Mouse (Mus musculus) stomach, embryonic 15.5 days (tissue): ENCODE data around the gene Runx2. TPM values are rescaled to one million over a fixed set of nuclear protein-coding genes. Genes with fewer than 3 reads are reported as not detected.

ENCODE experiments used
- ATAC-seq: fragments of 200-750 bp; cut with Nextera tagmentation; 2 replicates; pipeline ENCODE4 v1.8.0; 2017; ENCODE audit warnings: low read depth, moderate number of reproducible peaks, moderate TSS enrichment; ENCODE audit not compliant: insufficient read depth, low FRiP score
- H3K27ac ChIP-seq: fragments of 300-500 bp; sonication (generic); 2 replicates; pipeline ENCODE4 v1.5.1; 2015; ENCODE audit warnings: mild to moderate bottlenecking, inconsistent platforms
- H3K27me3 ChIP-seq: fragments of 300-500 bp; sonication (generic); replicated peaks from 2 replicates; pipeline ENCODE4 v1.6.1; 2015; ENCODE audit warnings: inconsistent platforms
- H3K36me3 ChIP-seq: fragments of 300-500 bp; sonication (generic); 2 replicates; pipeline ENCODE4 v1.6.1; 2015; ENCODE audit warnings: inconsistent platforms
- H3K4me1 ChIP-seq: fragments of 300-500 bp; sonication (generic); 2 replicates; pipeline ENCODE4 v1.6.1; 2015; ENCODE audit warnings: inconsistent platforms
- H3K4me2 ChIP-seq: fragments of 300-500 bp; sonication (generic); 2 replicates; pipeline ENCODE4 v1.6.1; 2015; ENCODE audit warnings: mild to moderate bottlenecking, inconsistent platforms
- H3K4me3 ChIP-seq: fragments of 300-500 bp; sonication (generic); replicated peaks from 2 replicates; pipeline ENCODE4 v1.5.1; 2015; ENCODE audit warnings: inconsistent platforms
- H3K9ac ChIP-seq: fragments of 300-500 bp; sonication (generic); 2 replicates; pipeline ENCODE4 v1.6.1; 2015; ENCODE audit warnings: inconsistent platforms
- H3K9me3 ChIP-seq: fragments of 300-500 bp; sonication (generic); 2 replicates; pipeline ENCODE4 v1.6.1; 2016; ENCODE audit warnings: inconsistent platforms
- WGBS: fragments of 180-500 bp; shearing (Covaris S2); methylation state at CpG from one replicate; pipeline ENCODE4 v1.1.7; 2015; 5-methylcytosine and 5-hydroxymethylcytosine counted together
- polyA plus RNA-seq: library from polyadenylated mRNA; unstranded; fragments of >200 nt; fragmentation: Nextera tagmentation; extraction: Ambion mirVana; gene quantifications from 2 replicates; pipeline ENCODE4 v1.2.1, GENCODE M21; 2015

Runx2 gene
- polyA plus RNA-seq, 1 experiment from 2014 or later = 1.0 TPM

DNA sequence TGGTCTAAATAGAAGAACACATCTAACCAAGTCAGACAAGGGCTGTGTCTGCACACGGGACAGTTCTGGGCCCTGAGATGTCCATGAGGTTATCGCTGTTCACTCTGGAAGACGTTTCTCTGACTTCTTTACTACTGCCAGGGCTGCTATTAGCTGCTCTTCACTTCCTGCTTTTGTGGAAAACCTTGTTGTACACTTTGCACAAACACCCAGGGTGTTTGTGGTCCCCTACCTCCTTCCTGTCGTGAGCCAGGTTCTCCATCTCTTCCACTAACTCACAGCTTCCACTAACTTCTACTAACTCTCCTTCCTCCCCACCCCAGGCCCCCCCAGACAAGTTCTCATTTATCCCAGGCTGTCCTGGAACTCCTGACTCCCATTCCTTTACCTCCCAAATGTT, 350.9 kb downstream of the Runx2 start:
- H3K9ac ChIP-seq = no peak overlapping the region
- no peaks in the 10 kb centered on the region for H3K4me1 ChIP-seq
- WGBS = 72% methylated on average over 4 of the region's 4 CpGs
- no peak overlapping the region for H3K4me3 ChIP-seq
- H3K27ac ChIP-seq = no peak overlapping the region
- H3K9me3 ChIP-seq = no peaks in the 10 kb centered on the region
- H3K4me2 ChIP-seq = no peak overlapping the region
- no peaks in the 10 kb centered on the region for H3K36me3 ChIP-seq
- no peak for ATAC-seq
- 0 out of 2 replicates have a peak, but pooled peaks cover 4% of the 10 kb centered on the region for H3K27me3 ChIP-seq

DNA sequence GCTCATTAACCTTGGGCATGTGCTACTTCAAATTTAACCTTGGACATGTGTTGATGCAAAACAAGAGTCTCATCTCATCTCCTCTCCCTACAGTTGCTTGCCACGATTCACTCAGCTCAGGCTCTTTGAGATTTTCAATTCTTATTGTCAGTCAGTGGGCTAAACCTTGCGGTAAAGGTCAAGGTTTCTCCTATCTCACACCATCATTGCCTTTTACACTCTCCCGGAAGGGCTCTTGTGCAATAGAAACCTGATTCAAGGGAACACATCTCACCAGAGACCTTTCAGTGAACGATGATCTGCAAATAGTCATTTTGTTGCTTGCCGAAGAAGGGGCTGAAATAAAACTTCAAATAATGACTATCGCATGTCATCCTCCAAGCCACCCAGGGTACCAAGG, 354.4 kb downstream of the Runx2 start:
- Histone ChIP-seq H3K36me3 (no peaks in the 10 kb centered on the region), H3K4me1 (no peaks in the 10 kb centered on the region), H3K4me3 (no peak overlapping the region), H3K27me3 (0 out of 2 replicates have a peak, but pooled peaks cover 4% of the 10 kb centered on the region), H3K9me3 (no peaks in the 10 kb centered on the region), H3K27ac (no peak overlapping the region), H3K9ac (no peak overlapping the region), H3K4me2 (no peak overlapping the region)
- ATAC-seq = no peak
- 89% methylated on average over 6 of the region's 6 CpGs for WGBS

DNA sequence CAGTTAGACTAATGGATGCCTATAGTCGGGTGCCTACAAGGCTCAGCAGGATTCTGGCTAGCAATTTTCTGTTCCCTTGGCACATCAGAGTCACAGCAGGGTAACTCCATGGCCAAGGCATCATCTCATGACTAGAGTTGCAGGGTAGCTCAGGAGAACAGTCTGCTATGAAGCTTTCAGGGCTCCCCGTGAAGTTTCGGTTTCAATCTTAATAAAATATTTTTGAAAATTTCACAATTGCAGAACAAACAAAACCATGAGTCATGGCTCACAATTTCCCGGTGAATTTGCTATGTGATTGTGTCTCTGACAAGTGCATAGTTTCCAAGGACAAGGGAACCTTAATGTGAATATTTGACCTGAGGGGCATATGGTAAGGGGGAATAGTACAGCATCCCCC, 355.6 kb downstream of the Runx2 start:
- ATAC-seq = no peak

GRCm38 (mm10) chr17:44456696-44457095, 357.9 kb downstream of the Runx2 start:
- Histone ChIP-seq H3K4me1 (no peaks in the 10 kb centered on the region), H3K9me3 (no peaks in the 10 kb centered on the region), H3K4me2 (no peak overlapping the region), H3K27me3 (0 out of 2 replicates have a peak, but pooled peaks cover 3% of the 10 kb centered on the region), H3K9ac (no peak overlapping the region), H3K27ac (no peak overlapping the region), H3K36me3 (no peaks in the 10 kb centered on the region), H3K4me3 (no peak overlapping the region)
- 82% methylated on average over 3 of the region's 3 CpGs for WGBS
- ATAC-seq = no peak

More for the DNA sequence above, 355.6 kb downstream of the Runx2 start:
- no peak overlapping the region for H3K4me3 ChIP-seq
- WGBS = 77% methylated on average over 4 of the region's 4 CpGs
- H3K9me3 ChIP-seq = no peaks in the 10 kb centered on the region
- H3K27me3 ChIP-seq = 0 out of 2 replicates have a peak, but pooled peaks cover 4% of the 10 kb centered on the region
- no peak overlapping the region for H3K9ac ChIP-seq
- no peaks in the 10 kb centered on the region for H3K36me3 ChIP-seq
- no peak overlapping the region for H3K4me2 ChIP-seq
- H3K4me1 ChIP-seq = no peaks in the 10 kb centered on the region
- H3K27ac ChIP-seq = no peak overlapping the region

DNA sequence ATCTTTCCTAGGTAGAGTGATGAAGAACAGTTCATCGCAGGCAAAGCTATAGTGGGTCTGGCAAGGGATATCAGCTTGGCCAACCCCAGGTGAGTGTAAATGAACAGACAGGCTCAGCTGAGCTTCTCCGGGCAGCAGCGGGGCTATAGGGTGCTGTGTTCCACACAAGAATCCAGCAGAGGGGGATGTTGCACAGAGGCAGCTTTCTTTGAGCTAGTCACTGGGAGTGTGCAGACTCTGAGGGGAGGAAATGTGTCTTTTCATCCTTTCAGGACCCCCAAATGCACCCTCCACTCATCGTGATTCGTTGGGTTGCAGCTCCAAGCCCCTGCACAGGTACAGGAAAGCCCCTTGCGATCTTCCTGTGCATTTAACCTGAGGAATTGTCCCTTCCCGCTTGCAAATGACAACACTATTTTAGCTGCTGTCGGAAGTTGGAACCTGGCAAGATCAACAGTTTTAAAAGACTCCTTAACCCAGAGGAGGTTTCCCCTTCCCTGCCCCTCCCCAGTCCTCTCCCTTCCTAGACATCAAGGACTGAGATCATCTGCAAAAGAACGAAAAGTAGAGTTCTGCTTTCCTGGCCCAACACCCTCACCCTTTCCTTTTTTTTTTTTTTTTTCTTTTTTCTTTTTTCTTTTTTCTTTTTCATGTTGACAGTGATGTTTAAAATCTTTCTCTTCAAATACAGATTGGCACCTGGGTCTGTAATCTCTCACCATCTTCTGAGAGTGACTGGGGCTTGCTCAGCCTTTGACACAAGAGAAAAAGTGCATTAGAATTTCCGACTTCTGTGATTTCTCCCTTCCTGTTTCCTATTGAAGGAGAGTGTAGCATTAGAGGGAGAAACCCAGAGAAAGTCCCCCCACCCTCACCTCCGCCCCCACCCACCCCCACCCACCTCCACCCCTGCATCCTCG, 358.7 kb downstream of the Runx2 start:
- H3K4me1 ChIP-seq = no peaks in the 10 kb centered on the region
- H3K9me3 ChIP-seq = no peaks in the 10 kb centered on the region
- ATAC-seq = peak; percentile 39; the same call in 1 of the 2 replicates
- H3K36me3 ChIP-seq = no peaks in the 10 kb centered on the region
- 34% methylated on average over 12 of the region's 12 CpGs for WGBS
- H3K27me3 ChIP-seq = 0 out of 2 replicates have a peak, but pooled peaks cover 3% of the 10 kb centered on the region
- no peak overlapping the region; the same call in 1 of the 2 replicates for H3K4me2 ChIP-seq
- H3K4me3 ChIP-seq = no peak overlapping the region
- H3K9ac ChIP-seq = no peak overlapping the region
- H3K27ac ChIP-seq = no peak overlapping the region

- H3K27ac ChIP-seq = no peak overlapping the region
- H3K9me3 ChIP-seq = no peaks in the 10 kb centered on the region
- H3K9ac ChIP-seq = no peak overlapping the region
- no peak overlapping the region for H3K4me2 ChIP-seq
- H3K27me3 ChIP-seq = 0 out of 2 replicates have a peak, but pooled peaks cover 3% of the 10 kb centered on the region
- no peak overlapping the region for H3K4me3 ChIP-seq
- 0 out of 2 replicates have a peak, but pooled peaks cover 5% of the 10 kb centered on the region for H3K4me1 ChIP-seq
- no peak; the same call in 1 of the 2 replicates for ATAC-seq
- WGBS = 33% methylated on average over 9 of the region's 9 CpGs
- no peaks in the 10 kb centered on the region for H3K36me3 ChIP-seq
Observed at GRCm38 (mm10) chr17:44449915-44450471, 364.6 kb downstream of the Runx2 start.

Other genes with a start within 250 kb of the Runx2 start
- 20.2 and 21.6 TPM in 2 replicates for gene Supt3, start 37.6 kb downstream of the Runx2 start, polyA plus RNA-seq